ENCODE assay signal across 8 mouse cellular contexts in the genomic region with DNA sequence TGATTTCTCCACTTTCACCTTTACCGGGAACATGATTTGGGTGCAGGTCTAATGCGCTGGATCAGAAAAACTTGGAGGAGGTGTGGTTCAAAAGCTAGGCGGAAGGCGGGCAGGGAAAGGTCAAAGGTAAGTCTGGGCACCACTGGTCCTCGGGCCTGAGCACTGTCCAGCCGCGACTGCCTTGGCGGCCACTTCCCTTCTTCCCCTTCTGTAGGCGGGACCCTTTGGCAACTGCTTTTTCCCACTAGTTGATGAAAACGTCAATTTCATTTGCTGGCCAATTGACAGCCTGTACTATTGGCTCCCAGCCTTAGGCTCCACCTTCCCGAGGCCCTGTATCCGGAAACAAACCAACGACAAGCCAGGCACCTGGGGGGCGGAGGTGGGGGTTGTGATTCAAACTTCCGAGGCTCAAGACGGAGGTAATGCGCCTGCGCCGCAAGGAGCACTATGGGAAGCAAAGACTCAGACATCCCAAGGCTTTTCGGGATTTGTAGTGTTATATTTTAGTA. TPM values are rescaled to one million over a fixed set of nuclear protein-coding genes. Genes with fewer than 3 reads are reported as not detected.
A peak's percentile ranks its signal among the peaks of the same experiment; 100 is the strongest.
DNase-seq lines count a peak whose midpoint lies in the region; ATAC-seq and TF ChIP-seq lines count a peak whose summit lies in the region.

Gene Lin37, minus strand, starts transcription at position 396 of the 512 bp plus-strand sequence.

- no peak for TF ChIP-seq RAD21 in MEL (IDR thresholded peaks at IDR 0.05; ENCODE audit: low read depth, low read length)

- H3K79me2 ChIP-seq in MEL (ENCODE audit: control insufficient read depth, insufficient read depth, low read length, poor library complexity), result peaks cover 18% of the 10 kb centered on the region

- H3K27ac ChIP-seq in MEL (ENCODE audit: control insufficient read depth, low read depth, low read length), result peak within 1 kb of the TSS; percentile 56
- H3K27ac ChIP-seq in cerebellum, adult 2 months (ENCODE audit: insufficient read depth, low read length), result peak within 1 kb of the TSS; percentile 58; the same call in 1 of the 2 replicates
- peak within 1 kb of the TSS; percentile 29; the same call in 1 of the 2 replicates for H3K27ac ChIP-seq in forebrain, postnatal 0 days (ENCODE audit: low read depth, low read length)
- peak within 1 kb of the TSS; percentile 49; the same call in 1 of the 2 replicates for H3K27ac ChIP-seq in lung, embryonic 15.5 days

- TF ChIP-seq POLR2A in MEL (IDR thresholded peaks at IDR 0.05; ENCODE audit: control insufficient read depth in 1 of 2, insufficient read depth in 1 of 2, low read depth in 1 of 2, low read length in 2 of 2, poor library complexity in 1 of 2), result peak; percentile 60 to 78; a peak in 2 of 4 replicates
- TF ChIP-seq POLR2A in cerebellum, adult 2 months (IDR thresholded peaks at IDR 0.05; ENCODE audit: borderline replicate concordance, insufficient read depth, low read length), result peak; percentile 83

- peak within 1 kb of the TSS; percentile 80 to 85 for H3K4me3 ChIP-seq in MEL (ENCODE audit: control insufficient read depth in 1 of 2, insufficient read depth in 1 of 2, low read depth in 2 of 2, low read length in 2 of 2)
- peak within 1 kb of the TSS; percentile 95 for H3K4me3 ChIP-seq in cerebellum, adult 2 months (replicated peaks; ENCODE audit: insufficient read depth, low read depth, low read length)
- peak within 1 kb of the TSS; percentile 62 for H3K4me3 ChIP-seq in forebrain, postnatal 0 days (ENCODE audit: low read depth, low read length)
- peak within 1 kb of the TSS; percentile 59 for H3K4me3 ChIP-seq in lung, embryonic 15.5 days

- H3K9me3 ChIP-seq in MEL (replicated peaks; ENCODE audit: insufficient read depth, low read length), result no peaks in the 10 kb centered on the region
- H3K9me3 ChIP-seq in forebrain, postnatal 0 days (ENCODE audit: low read length), result no peaks in the 10 kb centered on the region
- H3K9me3 ChIP-seq in lung, embryonic 15.5 days, result no peaks in the 10 kb centered on the region

- peak within 1 kb of the TSS; percentile 75 for H3K9ac ChIP-seq in MEL (ENCODE audit: control insufficient read depth, low read depth, low read length, poor library complexity, severe bottlenecking)
- peak within 1 kb of the TSS; percentile 64 for H3K9ac ChIP-seq in forebrain, postnatal 0 days
- H3K9ac ChIP-seq in lung, embryonic 15.5 days, result peak within 1 kb of the TSS; percentile 67

- no peaks in the 10 kb centered on the region for H3K27me3 ChIP-seq in MEL (ENCODE audit: control insufficient read depth in 1 of 2, insufficient read depth in 2 of 2, low read length in 2 of 2)
- H3K27me3 ChIP-seq in cerebellum, adult 2 months (ENCODE audit: control insufficient read depth, insufficient read depth, low read length), result no peaks in the 10 kb centered on the region
- no peaks in the 10 kb centered on the region for H3K27me3 ChIP-seq in forebrain, postnatal 0 days (ENCODE audit: insufficient read depth, low read length)
- no peaks in the 10 kb centered on the region for H3K27me3 ChIP-seq in lung, embryonic 15.5 days

- under 1% methylated on average over 20 of the region's 20 CpGs for WGBS in cerebellum, adult 2 months
- WGBS in forebrain, postnatal 0 days, result 0% methylated on average over 20 of the region's 20 CpGs
- under 1% methylated on average over 20 of the region's 20 CpGs for WGBS in lung, embryonic 15.5 days

- TF ChIP-seq EP300 in MEL (IDR thresholded peaks at IDR 0.05; ENCODE audit: low read depth in 1 of 2, low read length in 2 of 2), result peak in 1 of 2 experiments; percentile 31; a peak in 1 of 4 replicates

- TF ChIP-seq CTCF in MEL (IDR thresholded peaks at IDR 0.05 in 2 of 3, conservative IDR thresholded peaks at IDR 0.05 in 1 of 3; ENCODE audit: control insufficient read depth in 1 of 3, insufficient read depth in 1 of 3, low read depth in 2 of 3, low read length in 3 of 3, poor library complexity in 1 of 3, severe bottlenecking in 1 of 3), result no peak
- no peak for TF ChIP-seq CTCF in cerebellum, adult 2 months (IDR thresholded peaks at IDR 0.05; ENCODE audit: borderline replicate concordance, insufficient read depth, low read depth, low read length)
- TF ChIP-seq CTCF in forebrain, postnatal 0 days (IDR thresholded peaks at IDR 0.05; ENCODE audit: low read depth), result no peak

- peaks cover 0 to 8% of the 10 kb centered on the region in 2 experiments; a peak in 2 of 4 replicates for H3K36me3 ChIP-seq in MEL (ENCODE audit: control insufficient read depth in 1 of 2, insufficient read depth in 2 of 2, low read length in 2 of 2)
- peaks cover 27% of the 10 kb centered on the region for H3K36me3 ChIP-seq in forebrain, postnatal 0 days (ENCODE audit: insufficient read depth)
- peaks cover 22% of the 10 kb centered on the region for H3K36me3 ChIP-seq in lung, embryonic 15.5 days

- H3K4me2 ChIP-seq in forebrain, postnatal 0 days (ENCODE audit: low read depth), result peak within 1 kb of the TSS; percentile 85
- H3K4me2 ChIP-seq in lung, embryonic 15.5 days, result peak within 1 kb of the TSS; percentile 87

- peaks cover 2 to 16% of the 10 kb centered on the region in 2 experiments; a peak in 2 of 4 replicates for H3K4me1 ChIP-seq in MEL (ENCODE audit: control insufficient read depth in 1 of 2, insufficient read depth in 2 of 2, low read length in 2 of 2)
- H3K4me1 ChIP-seq in cerebellum, adult 2 months (ENCODE audit: control insufficient read depth, insufficient read depth, low read length), result peaks cover 6% of the 10 kb centered on the region
- H3K4me1 ChIP-seq in forebrain, postnatal 0 days (ENCODE audit: insufficient read depth), result peaks cover 11% of the 10 kb centered on the region
- H3K4me1 ChIP-seq in lung, embryonic 15.5 days, result peaks cover 33% of the 10 kb centered on the region

- peak; percentile 99 for DNase-seq in MEL (ENCODE audit: low read depth, low spot score)
- peak; percentile 97 to 100 for DNase-seq in cerebellum, adult 2 months
- DNase-seq in forebrain, postnatal 0 days, result peak; percentile 99
- DNase-seq in heart, postnatal 4 days, result peak; percentile 96
- peak; percentile 99 for DNase-seq in layer of hippocampus, adult 8-10 months (ENCODE audit: low spot score in 2 of 2)
- DNase-seq in ovary, adult 18-20 months (ENCODE audit: low spot score), result peak; percentile 98
- peak; percentile 96 for DNase-seq in thymus, postnatal 0 days (ENCODE audit: low spot score)

- ATAC-seq in forebrain, postnatal 0 days, result peak; percentile 92
- ATAC-seq in lung, embryonic 15.5 days (ENCODE audit: borderline replicate concordance, extremely low read depth, low FRiP score, low TSS enrichment), result peak; percentile 85

TF ChIP-seq in MEL, 35 proteins besides CTCF, POLR2A, EP300 and RAD21:
- TF ChIP-seq SMC3 (IDR thresholded peaks at IDR 0.05; ENCODE audit: low read depth, low read length) (no peak), KAT2A (conservative IDR thresholded peaks at IDR 0.05; ENCODE audit: low read depth, low read length) (peak; percentile 80), MAX (IDR thresholded peaks at IDR 0.05; ENCODE audit: low read length) (peak; percentile 65; the same call in 1 of the 2 replicates), ETS1 (IDR thresholded peaks at IDR 0.05; ENCODE audit: low read depth, low read length) (0 out of 2 replicates have a peak, but pooled peaks have one; percentile 20), MXI1 (IDR thresholded peaks at IDR 0.05; ENCODE audit: low read depth, low read length) (peak; percentile 73), MAZ (IDR thresholded peaks at IDR 0.05; ENCODE audit: low read depth, low read length) (peak; percentile 94), TCF12 (IDR thresholded peaks at IDR 0.05; ENCODE audit: low read depth, low read length) (peak; percentile 50), GATA1 (IDR thresholded peaks at IDR 0.05; ENCODE audit: low read depth, low read length) (no peak), ZMIZ1 (IDR thresholded peaks at IDR 0.05; ENCODE audit: low read depth, low read length) (peak; percentile 60), BHLHE40 (IDR thresholded peaks at IDR 0.05; ENCODE audit: borderline replicate concordance, low read depth, low read length) (no peak), GABPA (IDR thresholded peaks at IDR 0.05; ENCODE audit: low read depth, low read length) (no peak), MYC (IDR thresholded peaks at IDR 0.05; ENCODE audit: low read depth, low read length) (peak; percentile 40; the same call in 1 of the 2 replicates), TBP (IDR thresholded peaks at IDR 0.05; ENCODE audit: low read depth, low read length) (0 out of 2 replicates have a peak, but pooled peaks have one; percentile 44), MYB (IDR thresholded peaks at IDR 0.05; ENCODE audit: low read depth, low read length) (no peak), NELFE (IDR thresholded peaks at IDR 0.05; ENCODE audit: low read depth, low read length) (peak; percentile 76), RCOR1 (IDR thresholded peaks at IDR 0.05; ENCODE audit: low read depth, low read length) (no peak), CHD2 (IDR thresholded peaks at IDR 0.05; ENCODE audit: low read length) (peak; percentile 77), SIN3A (IDR thresholded peaks at IDR 0.05; ENCODE audit: low read length) (peak; percentile 95), NRF1 (IDR thresholded peaks at IDR 0.05; ENCODE audit: insufficient read depth, low read depth, low read length, poor library complexity, severe bottlenecking) (peak; percentile 79), HCFC1 (IDR thresholded peaks at IDR 0.05; ENCODE audit: low read depth, low read length) (peak; percentile 93), USF1 (IDR thresholded peaks at IDR 0.05; ENCODE audit: low read depth, low read length) (peak; percentile 21; the same call in 1 of the 2 replicates), POLR2AphosphoS2 (IDR thresholded peaks at IDR 0.05; ENCODE audit: low read length) (peak; percentile 50; the same call in 1 of the 2 replicates), ELF1 (IDR thresholded peaks at IDR 0.05; ENCODE audit: low read depth, low read length) (peak; percentile 94)
TF ChIP-seq in MEL: peak in this region for 17.

RNA-seq across cellular contexts. Expression of gene Lin37, which starts in this region (rescaled TPM):
- 10.9 and 12.0 TPM in 2 replicates for total RNA-seq in MEL (2012; rRNA removed)
- polyA plus RNA-seq in MEL (2012; ENCODE audit: insufficient read depth in 1 of 2, insufficient read length in 2 of 2, low read depth in 1 of 2, low replicate concordance in 2 of 2, missing spikeins in 1 of 2), result 10 to 100 TPM in 1 of 2 experiments, not detected in 1; 49.8 TPM
- polyA plus RNA-seq in cerebellum, adult 2 months (2012; rRNA removed), result 60.2 and 62.5 TPM in 2 replicates
- total RNA-seq in forebrain, postnatal 0 days (2014; rRNA removed), result 16.0 and 19.2 TPM in 2 replicates
- 49.5 and 53.0 TPM in 2 replicates for polyA plus RNA-seq in forebrain, postnatal 0 days (2015; fragmentation: Nextera tagmentation; extraction: Ambion mirVana)
- 10 to 100 TPM; 14.8 to 17.1 TPM for total RNA-seq in heart, postnatal 4 days (2021)
- 10 to 100 TPM; 41.3 to 54.0 (median 46.9) TPM for total RNA-seq in layer of hippocampus, adult 8-10 months (2022)
- polyA plus RNA-seq in lung, embryonic 15.5 days (2015; fragmentation: Nextera tagmentation; extraction: Ambion mirVana), result 36.0 and 38.8 TPM in 2 replicates
- polyA plus RNA-seq in thymus, postnatal 0 days (2015; fragmentation: Nextera tagmentation; extraction: Ambion mirVana), result 91.1 and 96.6 TPM in 2 replicates

Comparison
In these comparisons a context has a peak if more than half of its experiments do, and no peak if none do; other contexts are left out.
1. Peak in every context shown above with its lines: DNase-seq, ATAC-seq, H3K4me3 ChIP-seq and H3K27ac ChIP-seq.